Mouse (Mus musculus): ENCODE measurements around the gene Tpra1. TPM values are rescaled to one million over a fixed set of nuclear protein-coding genes. Genes with fewer than 3 reads are reported as not detected.

Tpra1 gene
- polyA plus RNA-seq, 1 experiment from 2014 or later = 45.4 TPM

- DNase-seq (ENCODE audit: low spot score) = no peak
- H3K4me1 ChIP-seq (replicated peaks; ENCODE audit: control insufficient read depth, insufficient read depth, low read length) = no peaks in the 10 kb centered on the region
- H3K9ac ChIP-seq (ENCODE audit: low read depth, low read length) = no peak overlapping the region
- no peaks in the 10 kb centered on the region for H3K36me3 ChIP-seq (ENCODE audit: control insufficient read depth, insufficient read depth, low read length)
- no peak overlapping the region for H3K4me2 ChIP-seq (replicated peaks; ENCODE audit: low read depth, low read length)
- H3K27me3 ChIP-seq (ENCODE audit: control insufficient read depth, insufficient read depth, low read length) = no peaks in the 10 kb centered on the region
- H3K27ac ChIP-seq (ENCODE audit: low read depth, low read length) = no peak overlapping the region
- no peak overlapping the region for H3K4me3 ChIP-seq (ENCODE audit: low read depth, low read length)
- no peak for ATAC-seq (ENCODE audit: low FRiP score)
- 92% methylated on average over 6 of the region's 6 CpGs for WGBS
- no peaks in the 10 kb centered on the region for H3K9me3 ChIP-seq (ENCODE audit: control insufficient read depth, low read length)
These were observed 7.1 kb downstream of the Tpra1 start for GRCm38 (mm10) chr6:88909151-88909550.

- no peaks in the 10 kb centered on the region for H3K9me3 ChIP-seq (ENCODE audit: control insufficient read depth, low read length)
- H3K9ac ChIP-seq (ENCODE audit: low read depth, low read length) = no peak overlapping the region
- H3K4me2 ChIP-seq (replicated peaks; ENCODE audit: low read depth, low read length) = no peak overlapping the region
- WGBS = 78% methylated on average over 4 of the region's 4 CpGs
- H3K27ac ChIP-seq (ENCODE audit: low read depth, low read length) = no peak overlapping the region
- H3K27me3 ChIP-seq (ENCODE audit: control insufficient read depth, insufficient read depth, low read length) = no peaks in the 10 kb centered on the region
- ATAC-seq (ENCODE audit: low FRiP score) (no peak), DNase-seq (ENCODE audit: low spot score) (no peak)
- no peak overlapping the region for H3K4me3 ChIP-seq (ENCODE audit: low read depth, low read length)
- H3K36me3 ChIP-seq (ENCODE audit: control insufficient read depth, insufficient read depth, low read length) = no peaks in the 10 kb centered on the region
- H3K4me1 ChIP-seq (replicated peaks; ENCODE audit: control insufficient read depth, insufficient read depth, low read length) = no peaks in the 10 kb centered on the region
These were observed 11.0 kb downstream of the Tpra1 start for GRCm38 (mm10) chr6:88913022-88913421.

- H3K9me3 ChIP-seq (ENCODE audit: control insufficient read depth, low read length) = no peaks in the 10 kb centered on the region
- ATAC-seq (ENCODE audit: low FRiP score) = no peak
- no peaks in the 10 kb centered on the region for H3K27me3 ChIP-seq (ENCODE audit: control insufficient read depth, insufficient read depth, low read length)
- no peaks in the 10 kb centered on the region for H3K36me3 ChIP-seq (ENCODE audit: control insufficient read depth, insufficient read depth, low read length)
- no peak for DNase-seq (ENCODE audit: low spot score)
- no peak overlapping the region for H3K4me3 ChIP-seq (ENCODE audit: low read depth, low read length)
- H3K9ac ChIP-seq (ENCODE audit: low read depth, low read length) = no peak overlapping the region
- no peaks in the 10 kb centered on the region for H3K4me1 ChIP-seq (replicated peaks; ENCODE audit: control insufficient read depth, insufficient read depth, low read length)
- H3K4me2 ChIP-seq (replicated peaks; ENCODE audit: low read depth, low read length) = no peak overlapping the region
- no peak overlapping the region for H3K27ac ChIP-seq (ENCODE audit: low read depth, low read length)
These were observed 11.4 kb downstream of the Tpra1 start for GRCm38 (mm10) chr6:88913440-88913839.

- no peaks in the 10 kb centered on the region for H3K27me3 ChIP-seq (ENCODE audit: control insufficient read depth, insufficient read depth, low read length)
- no peaks in the 10 kb centered on the region for H3K4me1 ChIP-seq (replicated peaks; ENCODE audit: control insufficient read depth, insufficient read depth, low read length)
- no peaks in the 10 kb centered on the region for H3K9me3 ChIP-seq (ENCODE audit: control insufficient read depth, low read length)
- ATAC-seq (ENCODE audit: low FRiP score) (no peak), DNase-seq (ENCODE audit: low spot score) (no peak)
- no peak overlapping the region for H3K4me2 ChIP-seq (replicated peaks; ENCODE audit: low read depth, low read length)
- no peak overlapping the region for H3K9ac ChIP-seq (ENCODE audit: low read depth, low read length)
- no peak overlapping the region for H3K27ac ChIP-seq (ENCODE audit: low read depth, low read length)
- no peak overlapping the region for H3K4me3 ChIP-seq (ENCODE audit: low read depth, low read length)
- H3K36me3 ChIP-seq (ENCODE audit: control insufficient read depth, insufficient read depth, low read length) = no peaks in the 10 kb centered on the region
- 80% methylated on average over 5 of the region's 5 CpGs for WGBS
These were observed 12.7 kb downstream of the Tpra1 start for GRCm38 (mm10) chr6:88914799-88915198.

GRCm38 (mm10) chr6:88915510-88915909 is 13.5 kb downstream of the Tpra1 start:
- H3K9me3 ChIP-seq (ENCODE audit: control insufficient read depth, low read length) = no peaks in the 10 kb centered on the region
- H3K9ac ChIP-seq (ENCODE audit: low read depth, low read length) = no peak overlapping the region
- DNase-seq (ENCODE audit: low spot score) (no peak), ATAC-seq (ENCODE audit: low FRiP score) (0 out of 2 replicates have a peak, but pooled peaks have one; percentile 52)
- H3K27ac ChIP-seq (ENCODE audit: low read depth, low read length) = no peak overlapping the region
- H3K4me2 ChIP-seq (replicated peaks; ENCODE audit: low read depth, low read length) = no peak overlapping the region
- no peaks in the 10 kb centered on the region for H3K36me3 ChIP-seq (ENCODE audit: control insufficient read depth, insufficient read depth, low read length)
- 85% methylated on average over 4 of the region's 4 CpGs for WGBS
- H3K4me1 ChIP-seq (replicated peaks; ENCODE audit: control insufficient read depth, insufficient read depth, low read length) = no peaks in the 10 kb centered on the region
- no peaks in the 10 kb centered on the region for H3K27me3 ChIP-seq (ENCODE audit: control insufficient read depth, insufficient read depth, low read length)
- no peak overlapping the region for H3K4me3 ChIP-seq (ENCODE audit: low read depth, low read length)

- WGBS = 63% methylated on average over 1 of the region's 1 CpGs
- H3K9me3 ChIP-seq (ENCODE audit: control insufficient read depth, low read length) = no peaks in the 10 kb centered on the region
- no peak overlapping the region for H3K9ac ChIP-seq (ENCODE audit: low read depth, low read length)
- H3K4me1 ChIP-seq (replicated peaks; ENCODE audit: control insufficient read depth, insufficient read depth, low read length) = no peaks in the 10 kb centered on the region
- DNase-seq (ENCODE audit: low spot score) (peak; percentile 54), ATAC-seq (ENCODE audit: low FRiP score) (0 out of 2 replicates have a peak, but pooled peaks have one; percentile 23)
- H3K4me3 ChIP-seq (ENCODE audit: low read depth, low read length) = no peak overlapping the region
- no peak overlapping the region for H3K27ac ChIP-seq (ENCODE audit: low read depth, low read length)
- no peaks in the 10 kb centered on the region for H3K27me3 ChIP-seq (ENCODE audit: control insufficient read depth, insufficient read depth, low read length)
- H3K4me2 ChIP-seq (replicated peaks; ENCODE audit: low read depth, low read length) = no peak overlapping the region
- no peaks in the 10 kb centered on the region for H3K36me3 ChIP-seq (ENCODE audit: control insufficient read depth, insufficient read depth, low read length)
These were observed 14.1 kb downstream of the Tpra1 start for GRCm38 (mm10) chr6:88916153-88916552.

GRCm38 (mm10) chr6:88918802-88919201 is 16.8 kb downstream of the Tpra1 start:
- 78% methylated on average over 8 of the region's 8 CpGs for WGBS
- DNase-seq (ENCODE audit: low spot score) (no peak), ATAC-seq (ENCODE audit: low FRiP score) (no peak)
- Histone ChIP-seq H3K27me3 (ENCODE audit: control insufficient read depth, insufficient read depth, low read length) (no peaks in the 10 kb centered on the region), H3K9ac (ENCODE audit: low read depth, low read length) (no peak overlapping the region), H3K4me2 (replicated peaks; ENCODE audit: low read depth, low read length) (no peak overlapping the region), H3K27ac (ENCODE audit: low read depth, low read length) (no peak overlapping the region), H3K36me3 (ENCODE audit: control insufficient read depth, insufficient read depth, low read length) (no peaks in the 10 kb centered on the region), H3K9me3 (ENCODE audit: control insufficient read depth, low read length) (no peaks in the 10 kb centered on the region), H3K4me3 (ENCODE audit: low read depth, low read length) (no peak overlapping the region), H3K4me1 (replicated peaks; ENCODE audit: control insufficient read depth, insufficient read depth, low read length) (no peaks in the 10 kb centered on the region)

- H3K4me2 ChIP-seq (replicated peaks; ENCODE audit: low read depth, low read length) = no peak overlapping the region
These were observed 22.6 kb downstream of the Tpra1 start for GRCm38 (mm10) chr6:88924502-88925275.

GRCm38 (mm10) chr6:88925640-88926205 is 23.7 kb downstream of the Tpra1 start:
- no peaks in the 10 kb centered on the region for H3K9me3 ChIP-seq (ENCODE audit: control insufficient read depth, low read length)
- ATAC-seq (ENCODE audit: low FRiP score) (peak; percentile 81), DNase-seq (ENCODE audit: low spot score) (peak; percentile 83)
- H3K27ac ChIP-seq (ENCODE audit: low read depth, low read length) = peak overlapping the region; percentile 96
- H3K9ac ChIP-seq (ENCODE audit: low read depth, low read length) = peak overlapping the region; percentile 38
- H3K4me3 ChIP-seq (ENCODE audit: low read depth, low read length) = no peak overlapping the region
- no peaks in the 10 kb centered on the region for H3K36me3 ChIP-seq (ENCODE audit: control insufficient read depth, insufficient read depth, low read length)
- 7% methylated on average over 4 of the region's 4 CpGs for WGBS
- H3K4me2 ChIP-seq (replicated peaks; ENCODE audit: low read depth, low read length) = 0 out of 2 replicates have a peak overlapping the region, but pooled peaks have one; percentile 11
- peaks cover 37% of the 10 kb centered on the region for H3K4me1 ChIP-seq (replicated peaks; ENCODE audit: control insufficient read depth, insufficient read depth, low read length)
- no peaks in the 10 kb centered on the region for H3K27me3 ChIP-seq (ENCODE audit: control insufficient read depth, insufficient read depth, low read length)

More at GRCm38 (mm10) chr6:88924502-88925275, 22.6 kb downstream of the Tpra1 start:
- Histone ChIP-seq H3K4me1 (replicated peaks; ENCODE audit: control insufficient read depth, insufficient read depth, low read length) (peaks cover 30% of the 10 kb centered on the region), H3K9me3 (ENCODE audit: control insufficient read depth, low read length) (no peaks in the 10 kb centered on the region), H3K27ac (ENCODE audit: low read depth, low read length) (peak overlapping the region; percentile 96), H3K36me3 (ENCODE audit: control insufficient read depth, insufficient read depth, low read length) (no peaks in the 10 kb centered on the region), H3K27me3 (ENCODE audit: control insufficient read depth, insufficient read depth, low read length) (no peaks in the 10 kb centered on the region), H3K9ac (ENCODE audit: low read depth, low read length) (peak overlapping the region; percentile 38), H3K4me3 (ENCODE audit: low read depth, low read length) (no peak overlapping the region)
- 5% methylated on average over 5 of the region's 5 CpGs for WGBS
- ATAC-seq (ENCODE audit: low FRiP score) = no peak
- DNase-seq (ENCODE audit: low spot score) = no peak

Measured in hindbrain, embryonic 11.5 days (tissue).